Mouse (Mus musculus): ENCODE results near the gene Rph3a. TPM values are rescaled to one million over a fixed set of nuclear protein-coding genes. Genes with fewer than 3 reads are reported as not detected.

Rph3a gene
- polyA plus RNA-seq, 1 experiment from 2014 or later, result not detected

GRCm38 (mm10) chr5:121014496-121014895 is 4.6 kb upstream of the Rph3a start:
- no peaks in the 10 kb centered on the region for H3K9me3 ChIP-seq (replicated peaks; ENCODE audit: control insufficient read depth, low read length)
- no peak for ATAC-seq (replicated peaks; ENCODE audit: insufficient number of reproducible peaks, low FRiP score, low TSS enrichment)
- H3K4me1 ChIP-seq (ENCODE audit: control insufficient read depth, insufficient read depth, low read length), result no peaks in the 10 kb centered on the region
- peaks cover 7% of the 10 kb centered on the region; the same call in 1 of the 2 replicates for H3K27me3 ChIP-seq (ENCODE audit: control insufficient read depth, insufficient read depth, low read length)
- no peak overlapping the region for H3K4me2 ChIP-seq
- no peak overlapping the region for H3K4me3 ChIP-seq (ENCODE audit: low read depth, low read length)
- no peak overlapping the region for H3K27ac ChIP-seq (ENCODE audit: low read depth, low read length)
- 81% methylated on average over 2 of the region's 2 CpGs for WGBS (ENCODE audit: insufficient replicate concordance)
- H3K9ac ChIP-seq (ENCODE audit: low read depth, low read length), result no peak overlapping the region
- H3K36me3 ChIP-seq (ENCODE audit: control insufficient read depth, insufficient read depth, low read length), result no peaks in the 10 kb centered on the region

- Histone ChIP-seq H3K4me2 (no peak overlapping the region), H3K4me3 (ENCODE audit: low read depth, low read length) (no peak overlapping the region), H3K27ac (ENCODE audit: low read depth, low read length) (no peak overlapping the region), H3K36me3 (ENCODE audit: control insufficient read depth, insufficient read depth, low read length) (no peaks in the 10 kb centered on the region), H3K4me1 (ENCODE audit: control insufficient read depth, insufficient read depth, low read length) (no peaks in the 10 kb centered on the region), H3K9me3 (replicated peaks; ENCODE audit: control insufficient read depth, low read length) (no peaks in the 10 kb centered on the region), H3K9ac (ENCODE audit: low read depth, low read length) (no peak overlapping the region), H3K27me3 (ENCODE audit: control insufficient read depth, insufficient read depth, low read length) (peaks cover 22% of the 10 kb centered on the region)
- 22% methylated on average over 2 of the region's 2 CpGs for WGBS (ENCODE audit: insufficient replicate concordance)
- ATAC-seq (replicated peaks; ENCODE audit: insufficient number of reproducible peaks, low FRiP score, low TSS enrichment), result no peak
Measured at GRCm38 (mm10) chr5:121011962-121012361, 2.1 kb upstream of the Rph3a start.

- WGBS (ENCODE audit: insufficient replicate concordance), result under 1% methylated on average over 19 of the region's 19 CpGs
- H3K9me3 ChIP-seq (replicated peaks; ENCODE audit: control insufficient read depth, low read length), result no peaks in the 10 kb centered on the region
- no peak overlapping the region for H3K9ac ChIP-seq (ENCODE audit: low read depth, low read length)
- no peaks in the 10 kb centered on the region for H3K36me3 ChIP-seq (ENCODE audit: control insufficient read depth, insufficient read depth, low read length)
- no peaks in the 10 kb centered on the region for H3K4me1 ChIP-seq (ENCODE audit: control insufficient read depth, insufficient read depth, low read length)
- H3K27me3 ChIP-seq (ENCODE audit: control insufficient read depth, insufficient read depth, low read length), result peaks cover 26% of the 10 kb centered on the region
- no peak overlapping the region for H3K27ac ChIP-seq (ENCODE audit: low read depth, low read length)
- ATAC-seq (replicated peaks; ENCODE audit: insufficient number of reproducible peaks, low FRiP score, low TSS enrichment), result no peak
- no peak overlapping the region for H3K4me3 ChIP-seq (ENCODE audit: low read depth, low read length)
- no peak overlapping the region; the same call in 1 of the 2 replicates for H3K4me2 ChIP-seq
Measured at GRCm38 (mm10) chr5:121009406-121009805, 486 bp downstream of the Rph3a start.

- Histone ChIP-seq H3K9me3 (replicated peaks; ENCODE audit: control insufficient read depth, low read length) (no peaks in the 10 kb centered on the region), H3K4me2 (no peak overlapping the region), H3K27ac (ENCODE audit: low read depth, low read length) (no peak overlapping the region), H3K9ac (ENCODE audit: low read depth, low read length) (no peak overlapping the region), H3K4me1 (ENCODE audit: control insufficient read depth, insufficient read depth, low read length) (no peaks in the 10 kb centered on the region), H3K27me3 (ENCODE audit: control insufficient read depth, insufficient read depth, low read length) (peaks cover 27% of the 10 kb centered on the region), H3K4me3 (ENCODE audit: low read depth, low read length) (no peak overlapping the region), H3K36me3 (ENCODE audit: control insufficient read depth, insufficient read depth, low read length) (no peaks in the 10 kb centered on the region)
- no peak for ATAC-seq (replicated peaks; ENCODE audit: insufficient number of reproducible peaks, low FRiP score, low TSS enrichment)
- WGBS (ENCODE audit: insufficient replicate concordance), result 15% methylated on average over 15 of the region's 15 CpGs
Measured at GRCm38 (mm10) chr5:121008411-121009239, 1.3 kb downstream of the Rph3a start.

- Histone ChIP-seq H3K36me3 (ENCODE audit: control insufficient read depth, insufficient read depth, low read length) (no peaks in the 10 kb centered on the region), H3K9me3 (replicated peaks; ENCODE audit: control insufficient read depth, low read length) (no peaks in the 10 kb centered on the region), H3K9ac (ENCODE audit: low read depth, low read length) (no peak overlapping the region), H3K27me3 (ENCODE audit: control insufficient read depth, insufficient read depth, low read length) (peaks cover 28% of the 10 kb centered on the region), H3K27ac (ENCODE audit: low read depth, low read length) (no peak overlapping the region), H3K4me3 (ENCODE audit: low read depth, low read length) (no peak overlapping the region), H3K4me1 (ENCODE audit: control insufficient read depth, insufficient read depth, low read length) (no peaks in the 10 kb centered on the region), H3K4me2 (no peak overlapping the region)
- no peak for ATAC-seq (replicated peaks; ENCODE audit: insufficient number of reproducible peaks, low FRiP score, low TSS enrichment)
- 73% methylated on average over 3 of the region's 3 CpGs for WGBS (ENCODE audit: insufficient replicate concordance)
Measured at GRCm38 (mm10) chr5:121007563-121007962, 2.3 kb downstream of the Rph3a start.

GRCm38 (mm10) chr5:121007130-121007529 is 2.8 kb downstream of the Rph3a start:
- no peaks in the 10 kb centered on the region for H3K9me3 ChIP-seq (replicated peaks; ENCODE audit: control insufficient read depth, low read length)
- no peak overlapping the region for H3K9ac ChIP-seq (ENCODE audit: low read depth, low read length)
- H3K27ac ChIP-seq (ENCODE audit: low read depth, low read length), result no peak overlapping the region
- no peaks in the 10 kb centered on the region for H3K4me1 ChIP-seq (ENCODE audit: control insufficient read depth, insufficient read depth, low read length)
- 81% methylated on average over 8 of the region's 8 CpGs for WGBS (ENCODE audit: insufficient replicate concordance)
- H3K4me3 ChIP-seq (ENCODE audit: low read depth, low read length), result no peak overlapping the region
- no peak for ATAC-seq (replicated peaks; ENCODE audit: insufficient number of reproducible peaks, low FRiP score, low TSS enrichment)
- peaks cover 28% of the 10 kb centered on the region for H3K27me3 ChIP-seq (ENCODE audit: control insufficient read depth, insufficient read depth, low read length)
- no peak overlapping the region for H3K4me2 ChIP-seq
- no peaks in the 10 kb centered on the region for H3K36me3 ChIP-seq (ENCODE audit: control insufficient read depth, insufficient read depth, low read length)

- Histone ChIP-seq H3K4me2 (no peak overlapping the region), H3K36me3 (ENCODE audit: control insufficient read depth, insufficient read depth, low read length) (no peaks in the 10 kb centered on the region), H3K4me1 (ENCODE audit: control insufficient read depth, insufficient read depth, low read length) (no peaks in the 10 kb centered on the region), H3K9me3 (replicated peaks; ENCODE audit: control insufficient read depth, low read length) (no peaks in the 10 kb centered on the region), H3K9ac (ENCODE audit: low read depth, low read length) (no peak overlapping the region), H3K4me3 (ENCODE audit: low read depth, low read length) (no peak overlapping the region), H3K27ac (ENCODE audit: low read depth, low read length) (no peak overlapping the region), H3K27me3 (ENCODE audit: control insufficient read depth, insufficient read depth, low read length) (peaks cover 28% of the 10 kb centered on the region)
- no peak for ATAC-seq (replicated peaks; ENCODE audit: insufficient number of reproducible peaks, low FRiP score, low TSS enrichment)
- 44% methylated on average over 3 of the region's 4 CpGs for WGBS (ENCODE audit: insufficient replicate concordance)
Measured at GRCm38 (mm10) chr5:121006176-121006575, 3.7 kb downstream of the Rph3a start.

GRCm38 (mm10) chr5:121003781-121004180 is 6.1 kb downstream of the Rph3a start:
- H3K4me2 ChIP-seq, result no peak overlapping the region
- H3K27me3 ChIP-seq (ENCODE audit: control insufficient read depth, insufficient read depth, low read length), result peaks cover 22% of the 10 kb centered on the region
- no peaks in the 10 kb centered on the region for H3K4me1 ChIP-seq (ENCODE audit: control insufficient read depth, insufficient read depth, low read length)
- no peak for ATAC-seq (replicated peaks; ENCODE audit: insufficient number of reproducible peaks, low FRiP score, low TSS enrichment)
- no peak overlapping the region for H3K27ac ChIP-seq (ENCODE audit: low read depth, low read length)
- H3K4me3 ChIP-seq (ENCODE audit: low read depth, low read length), result no peak overlapping the region
- no peak overlapping the region for H3K9ac ChIP-seq (ENCODE audit: low read depth, low read length)
- no peaks in the 10 kb centered on the region for H3K36me3 ChIP-seq (ENCODE audit: control insufficient read depth, insufficient read depth, low read length)
- WGBS (ENCODE audit: insufficient replicate concordance), result 30% methylated on average over 17 of the region's 17 CpGs
- H3K9me3 ChIP-seq (replicated peaks; ENCODE audit: control insufficient read depth, low read length), result no peaks in the 10 kb centered on the region

- no peak overlapping the region for H3K4me3 ChIP-seq (ENCODE audit: low read depth, low read length)
- no peaks in the 10 kb centered on the region for H3K36me3 ChIP-seq (ENCODE audit: control insufficient read depth, insufficient read depth, low read length)
- H3K9me3 ChIP-seq (replicated peaks; ENCODE audit: control insufficient read depth, low read length), result no peaks in the 10 kb centered on the region
- no peaks in the 10 kb centered on the region for H3K4me1 ChIP-seq (ENCODE audit: control insufficient read depth, insufficient read depth, low read length)
- no peak overlapping the region for H3K27ac ChIP-seq (ENCODE audit: low read depth, low read length)
- no peak for ATAC-seq (replicated peaks; ENCODE audit: insufficient number of reproducible peaks, low FRiP score, low TSS enrichment)
- no peak overlapping the region for H3K9ac ChIP-seq (ENCODE audit: low read depth, low read length)
- peaks cover 9% of the 10 kb centered on the region for H3K27me3 ChIP-seq (ENCODE audit: control insufficient read depth, insufficient read depth, low read length)
- H3K4me2 ChIP-seq, result no peak overlapping the region
- 34% methylated on average over 12 of the region's 12 CpGs for WGBS (ENCODE audit: insufficient replicate concordance)
Measured at GRCm38 (mm10) chr5:120999573-120999972, 10.3 kb downstream of the Rph3a start.
